Mouse (Mus musculus): ENCODE measurements around the gene Ppm1b.

- no peak for TF ChIP-seq CTCF (IDR thresholded peaks at IDR 0.05; ENCODE audit: control insufficient read depth, insufficient read depth, insufficient replicate concordance, low read depth, low read length)
- no peak for TF ChIP-seq POLR2A (IDR thresholded peaks at IDR 0.05; ENCODE audit: control insufficient read depth, low read depth, low read length)
Observed at GRCm38 (mm10) chr17:85043404-85043816, 86.9 kb downstream of the Ppm1b start.

All from testis, adult 2 months (tissue).